27 mouse cellular contexts compared by ENCODE assay signal in genomic region chr4:111455621-111456020, GRCm38 (mm10). TPM values are rescaled to one million over a fixed set of nuclear protein-coding genes. Genes with fewer than 3 reads are reported as not detected.
DNase-seq lines count a peak whose midpoint lies in the region; ATAC-seq and TF ChIP-seq lines count a peak whose summit lies in the region.
"Had no signal": no experiment of that assay in that cellular context is flagged by ENCODE, and none has a peak within 500 bp of the region (broad histone marks: within the 10 kb centered on the region; RNA-seq: fewer than 3 reads in every experiment).

No protein-coding gene starts in this region.

- peaks cover 27% of the 10 kb centered on the region for H3K36me3 ChIP-seq in intestine, postnatal 0 days (ENCODE audit: control insufficient read depth, insufficient read depth)
- H3K36me3 ChIP-seq in intestine, embryonic 15.5 days: 0 out of 2 replicates have a peak, but pooled peaks cover 7% of the 10 kb centered on the region
- peaks cover 28% of the 10 kb centered on the region; the same call in 1 of the 2 replicates for H3K36me3 ChIP-seq in midbrain, embryonic 15.5 days (replicated peaks)

- 0 out of 2 replicates have a peak, but pooled peaks have one; percentile 26 for ATAC-seq in intestine, postnatal 0 days
- ATAC-seq in intestine, embryonic 15.5 days: no peak
- ATAC-seq in monocyte, adult 5-6 weeks (replicated peaks; ENCODE audit: insufficient number of reproducible peaks, low FRiP score, low TSS enrichment, poor library complexity, severe bottlenecking): peak; percentile 41; the same call in 1 of the 2 replicates
- no peak for ATAC-seq in midbrain, embryonic 15.5 days (replicated peaks)
- ATAC-seq: forebrain, embryonic 15.5 days; intestine, embryonic 16.5 days; midbrain, embryonic 16.5 days had no signal

- no peak overlapping the region for H3K4me3 ChIP-seq in intestine, postnatal 0 days (ENCODE audit: low read depth, low read length)
- no peak overlapping the region for H3K4me3 ChIP-seq in intestine, embryonic 15.5 days (replicated peaks)
- H3K4me3 ChIP-seq in midbrain, embryonic 15.5 days: no peak overlapping the region
- H3K4me3 ChIP-seq: embryonic facial prominence, embryonic 12.5 days; erythroblast, embryonic 14.5 days; forebrain, embryonic 15.5 days; heart, embryonic 10.5 days; hindbrain, embryonic 15.5 days; layer of hippocampus, adult 2 months had no signal

- peak; percentile 42 to 76 for DNase-seq in adrenal gland, adult (ENCODE audit: inconsistent age in 2 of 2, low spot score in 1 of 2)
- no peak for DNase-seq in adrenal gland, postnatal 10 days
- peak; percentile 91 for DNase-seq in A20 (ENCODE audit: low read depth, low spot score)
- no peak for DNase-seq in right cerebral cortex, postnatal 10 days (ENCODE audit: low spot score in 2 of 2)
- DNase-seq: cerebellum, adult 9-11 months; gastrocnemius, postnatal 36 days; heart, postnatal 10 days; kidney, postnatal 10 days; left cerebral cortex, postnatal 4 days; liver; lung, adult 18-20 months; lung, postnatal 14 days; thymus, postnatal 25 days had no signal

- no peak overlapping the region for H3K9ac ChIP-seq in intestine, postnatal 0 days (ENCODE audit: low read depth, low read length)
- no peak overlapping the region for H3K9ac ChIP-seq in intestine, embryonic 15.5 days
- no peak overlapping the region for H3K9ac ChIP-seq in midbrain, embryonic 15.5 days
- H3K9ac ChIP-seq: embryonic facial prominence, embryonic 12.5 days; forebrain, embryonic 15.5 days; hindbrain, embryonic 15.5 days had no signal

- no peaks in the 10 kb centered on the region for H3K9me3 ChIP-seq in intestine, postnatal 0 days (ENCODE audit: control insufficient read depth)
- H3K9me3 ChIP-seq in intestine, embryonic 15.5 days: no peaks in the 10 kb centered on the region
- no peaks in the 10 kb centered on the region for H3K9me3 ChIP-seq in midbrain, embryonic 15.5 days
- H3K9me3 ChIP-seq: embryonic facial prominence, embryonic 12.5 days; forebrain, embryonic 15.5 days; heart, embryonic 10.5 days; hindbrain, embryonic 15.5 days had no signal

- TF ChIP-seq CTCF in intestine, postnatal 0 days (IDR thresholded peaks at IDR 0.05; ENCODE audit: low read depth): no peak

- H3K27ac ChIP-seq in intestine, postnatal 0 days (ENCODE audit: low read depth, low read length): peak overlapping the region; percentile 62
- H3K27ac ChIP-seq in intestine, embryonic 15.5 days: no peak overlapping the region
- H3K27ac ChIP-seq in midbrain, embryonic 15.5 days: no peak overlapping the region
- H3K27ac ChIP-seq: embryonic facial prominence, embryonic 12.5 days; forebrain, embryonic 15.5 days; heart, embryonic 10.5 days; hindbrain, embryonic 15.5 days; layer of hippocampus, adult 2 months had no signal

- H3K4me2 ChIP-seq in intestine, postnatal 0 days (replicated peaks; ENCODE audit: low read depth): no peak overlapping the region
- H3K4me2 ChIP-seq in intestine, embryonic 15.5 days (replicated peaks): no peak overlapping the region
- no peak overlapping the region for H3K4me2 ChIP-seq in midbrain, embryonic 15.5 days
- H3K4me2 ChIP-seq: embryonic facial prominence, embryonic 12.5 days; forebrain, embryonic 15.5 days; hindbrain, embryonic 15.5 days had no signal

- WGBS in intestine, postnatal 0 days: 70% methylated on average over 5 of the region's 5 CpGs
- 95% methylated on average over 5 of the region's 5 CpGs for WGBS in intestine, embryonic 15.5 days
- 92% methylated on average over 5 of the region's 5 CpGs for WGBS in midbrain, embryonic 15.5 days

- H3K4me1 ChIP-seq in intestine, postnatal 0 days (replicated peaks; ENCODE audit: control insufficient read depth, insufficient read depth, low read length): no peaks in the 10 kb centered on the region; the same call in 1 of the 2 replicates
- 0 out of 2 replicates have a peak, but pooled peaks cover 4% of the 10 kb centered on the region for H3K4me1 ChIP-seq in intestine, embryonic 15.5 days (replicated peaks)
- H3K4me1 ChIP-seq in midbrain, embryonic 15.5 days: 0 out of 2 replicates have a peak, but pooled peaks cover 12% of the 10 kb centered on the region
- H3K4me1 ChIP-seq: embryonic facial prominence, embryonic 12.5 days; forebrain, embryonic 15.5 days had no signal

- H3K27me3 ChIP-seq in intestine, postnatal 0 days (replicated peaks; ENCODE audit: control insufficient read depth, insufficient read depth, low read length): no peaks in the 10 kb centered on the region
- no peaks in the 10 kb centered on the region for H3K27me3 ChIP-seq in intestine, embryonic 15.5 days (replicated peaks)
- no peaks in the 10 kb centered on the region for H3K27me3 ChIP-seq in midbrain, embryonic 15.5 days (replicated peaks)
- H3K27me3 ChIP-seq: embryonic facial prominence, embryonic 12.5 days; forebrain, embryonic 15.5 days; hindbrain, embryonic 15.5 days had no signal

RNA-seq across cellular contexts. Expression of gene Bend5, which starts 40.8 kb away (rescaled TPM):
- total RNA-seq in adrenal gland, postnatal 10 days (2021): 10 to 100 TPM; 10.5 to 13.0 TPM
- 26.7 and 28.0 TPM in 2 replicates for polyA plus RNA-seq in intestine, postnatal 0 days (2015; fragmentation: Nextera tagmentation; extraction: Ambion mirVana)
- 33.9 and 36.6 TPM in 2 replicates for polyA plus RNA-seq in intestine, embryonic 15.5 days (2015; fragmentation: Nextera tagmentation; extraction: Ambion mirVana)
- 4.9 to 11.6 TPM (median 9.2 TPM) in 3 replicates for total RNA-seq in monocyte, adult 5-6 weeks (2017)
- 77.5 and 78.7 TPM in 2 replicates for polyA plus RNA-seq in midbrain, embryonic 15.5 days (2015; fragmentation: Nextera tagmentation; extraction: Ambion mirVana)
- total RNA-seq: megakaryocyte-erythroid progenitor cell, adult 5-6 weeks; MEL had no signal
- polyA plus RNA-seq: erythroblast, embryonic 14.5 days had no signal

Comparison
In these comparisons a context has a peak if more than half of its experiments do, and no peak if none do; other contexts are left out.
1. DNase-seq: peak in adrenal gland, adult (2 of 2) and A20 (single experiment); none in adrenal gland, postnatal 10 days (single experiment) and right cerebral cortex, postnatal 10 days (0 of 2).
2. ATAC-seq: peak in intestine, postnatal 0 days (single experiment) and monocyte, adult 5-6 weeks (single experiment); none in intestine, embryonic 15.5 days (single experiment) and midbrain, embryonic 15.5 days (single experiment).